Mouse (Mus musculus) liver, postnatal 0 days (tissue): ENCODE measurements around the gene Rassf8. TPM values are rescaled to one million over a fixed set of nuclear protein-coding genes. Genes with fewer than 3 reads are reported as not detected.

ENCODE experiments used
- ATAC-seq: fragments of 200-750 bp; cut with Nextera tagmentation; 2 replicates; pipeline ENCODE4 v1.8.0; 2017; ENCODE audit warnings: mild to moderate bottlenecking, moderate library complexity
- DNase-seq: peaks from one replicate; pipeline ENCODE4 v3.0.0-alpha.2; 2016
- H3K27ac ChIP-seq: fragments of 300-500 bp; sonication (generic); 2 replicates; pipeline ENCODE4 v1.5.1; 2014; ENCODE audit warnings: antibody characterized with exemption, moderate library complexity, mild to moderate bottlenecking, low read depth
- H3K27me3 ChIP-seq: fragments of 300-500 bp; sonication (generic); 2 replicates; pipeline ENCODE4 v1.6.1; 2014; ENCODE audit warnings: low read length, control low read depth, mixed read lengths; ENCODE audit not compliant: insufficient read depth
- H3K36me3 ChIP-seq: fragments of 300-500 bp; sonication (generic); replicated peaks from 2 replicates; pipeline ENCODE4 v1.6.1; 2014; ENCODE audit warnings: mild to moderate bottlenecking, control low read depth, low read length, moderate library complexity, mixed read lengths; ENCODE audit not compliant: insufficient read depth
- H3K4me1 ChIP-seq: fragments of 300-500 bp; sonication (generic); 2 replicates; pipeline ENCODE4 v1.6.1; 2014; ENCODE audit warnings: antibody characterized with exemption, mild to moderate bottlenecking, control low read depth; ENCODE audit not compliant: insufficient read depth
- H3K4me2 ChIP-seq: fragments of 300-500 bp; sonication (generic); 2 replicates; pipeline ENCODE4 v1.6.1; 2014; ENCODE audit warnings: low read depth, mild to moderate bottlenecking, low read length, moderate library complexity, mixed read lengths
- H3K4me3 ChIP-seq: fragments of 300-500 bp; sonication (generic); 2 replicates; pipeline ENCODE4 v1.5.1; 2014; ENCODE audit warnings: low read depth, low read length
- H3K9ac ChIP-seq: fragments of 300-500 bp; sonication (generic); replicated peaks from 2 replicates; pipeline ENCODE4 v1.6.1; 2014; ENCODE audit warnings: mild to moderate bottlenecking, moderate library complexity
- H3K9me3 ChIP-seq: fragments of 300-500 bp; sonication (generic); 2 replicates; pipeline ENCODE4 v1.6.1; 2016; ENCODE audit warnings: mild to moderate bottlenecking, control low read depth, low read length, mixed read lengths
- CTCF ChIP-seq: sonication (generic); IDR thresholded peaks from 2 replicates; pipeline ENCODE4 v1.5.1; 2016; ENCODE audit warnings: antibody characterized with exemption, low read depth
- EP300 ChIP-seq: IDR thresholded peaks from 2 replicates; pipeline ENCODE4 v1.6.1; 2016; ENCODE audit warnings: antibody characterized with exemption, low read depth, mild to moderate bottlenecking
- WGBS: fragments of 180-500 bp; shearing (Covaris S2); extraction: QIAGEN DNeasy Blood & Tissue Kit; methylation state at CpG from one replicate; pipeline ENCODE4 v1.1.7; 2014; ENCODE audit not compliant: insufficient replicate concordance; 5-methylcytosine and 5-hydroxymethylcytosine counted together
- polyA plus RNA-seq: library from polyadenylated mRNA; unstranded; fragments of >200 nt; fragmentation: Nextera tagmentation; extraction: Ambion mirVana; gene quantifications from 2 replicates; pipeline ENCODE4 v1.2.1, GENCODE M21; 2015

Rassf8 gene
- polyA plus RNA-seq, 1 experiment from 2014 or later, result 4.9 TPM

DNA sequence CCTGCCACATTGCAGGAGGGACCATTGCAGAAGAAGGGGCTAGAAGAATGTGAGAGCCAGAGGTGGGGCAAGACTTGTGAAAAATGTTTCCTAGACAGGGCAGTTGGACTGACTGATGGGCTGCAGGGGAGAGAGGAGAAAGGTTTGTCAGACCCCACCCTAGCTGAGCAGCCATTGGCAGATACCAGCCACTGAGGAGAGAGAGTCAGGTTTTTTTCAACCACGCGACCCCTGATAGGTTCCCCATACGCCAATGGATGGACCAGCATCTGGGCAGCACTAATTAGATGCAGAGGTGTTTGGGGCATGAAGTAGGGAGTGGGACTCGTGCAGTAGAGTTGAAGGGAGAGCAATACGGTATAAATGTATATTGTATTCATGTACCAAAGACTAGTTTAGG, 13.7 kb upstream of the Rassf8 start:
- Histone ChIP-seq H3K9ac (no peak overlapping the region), H3K4me2 (no peak overlapping the region), H3K4me1 (no peaks in the 10 kb centered on the region), H3K27me3 (no peaks in the 10 kb centered on the region), H3K4me3 (no peak overlapping the region), H3K9me3 (no peaks in the 10 kb centered on the region), H3K27ac (no peak overlapping the region), H3K36me3 (no peaks in the 10 kb centered on the region)
- ATAC-seq (no peak), DNase-seq (no peak)
- WGBS, result 67% methylated on average over 5 of the region's 5 CpGs
- TF ChIP-seq CTCF (no peak), EP300 (no peak)

GRCm38 (mm10) chr6:145733276-145733675, 13.3 kb upstream of the Rassf8 start:
- TF ChIP-seq EP300, result no peak
- TF ChIP-seq CTCF, result no peak
- Histone ChIP-seq H3K9me3 (no peaks in the 10 kb centered on the region), H3K4me2 (no peak overlapping the region), H3K36me3 (no peaks in the 10 kb centered on the region), H3K27me3 (no peaks in the 10 kb centered on the region), H3K4me1 (no peaks in the 10 kb centered on the region), H3K4me3 (no peak overlapping the region), H3K27ac (no peak overlapping the region), H3K9ac (no peak overlapping the region)
- DNase-seq, result no peak
- 70% methylated on average over 4 of the region's 4 CpGs for WGBS
- ATAC-seq, result no peak

DNA sequence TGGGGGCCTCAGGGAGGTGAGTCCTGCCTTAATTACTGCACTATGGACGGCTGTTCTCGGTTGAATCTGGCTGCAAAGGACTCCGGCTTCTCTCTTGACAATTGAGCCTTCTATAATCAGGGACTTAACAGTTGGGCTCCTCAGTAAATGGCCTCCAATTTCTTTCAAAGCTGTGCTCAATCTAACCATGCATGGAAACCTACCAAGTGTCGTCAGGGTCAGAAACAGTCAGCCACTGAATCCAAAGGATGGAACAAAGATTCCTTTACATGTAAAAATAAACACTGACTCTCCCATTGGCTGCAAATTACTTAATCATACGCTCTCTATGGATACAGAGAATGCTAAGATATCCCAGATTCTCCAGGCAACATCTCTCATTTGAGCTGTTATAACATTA, 12.6 kb upstream of the Rassf8 start:
- ATAC-seq (no peak), DNase-seq (no peak)
- no peaks in the 10 kb centered on the region for H3K4me1 ChIP-seq
- H3K9me3 ChIP-seq, result no peaks in the 10 kb centered on the region
- no peak overlapping the region for H3K27ac ChIP-seq
- no peaks in the 10 kb centered on the region for H3K36me3 ChIP-seq
- 78% methylated on average over 5 of the region's 5 CpGs for WGBS
- no peak overlapping the region for H3K4me2 ChIP-seq
- H3K9ac ChIP-seq, result no peak overlapping the region
- no peak overlapping the region for H3K4me3 ChIP-seq
- H3K27me3 ChIP-seq, result no peaks in the 10 kb centered on the region
- TF ChIP-seq EP300, result no peak
- TF ChIP-seq CTCF, result no peak

DNA sequence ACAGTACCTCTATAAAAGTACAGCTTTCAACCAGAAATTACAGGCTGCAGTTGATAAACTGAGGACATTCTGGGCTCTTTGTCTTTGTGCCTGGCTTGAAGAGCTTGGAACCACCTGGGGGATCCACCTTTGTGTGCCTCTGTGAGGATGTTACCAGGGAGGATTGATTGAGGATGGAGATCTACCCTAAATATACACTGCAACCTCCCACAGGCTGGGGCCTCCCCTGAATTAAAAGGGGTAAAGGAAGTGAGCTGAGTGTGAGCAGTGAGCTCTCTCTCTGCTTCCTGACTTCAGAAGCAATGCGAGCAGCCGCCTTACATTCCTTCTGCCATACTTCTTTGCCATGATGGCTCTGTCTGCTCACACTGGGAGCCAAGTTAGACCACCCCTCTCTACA, 10.4 kb upstream of the Rassf8 start:
- H3K4me1 ChIP-seq, result no peaks in the 10 kb centered on the region
- H3K27ac ChIP-seq, result no peak overlapping the region
- no peaks in the 10 kb centered on the region for H3K27me3 ChIP-seq
- no peaks in the 10 kb centered on the region for H3K36me3 ChIP-seq
- WGBS, result 60% methylated on average over 2 of the region's 2 CpGs
- no peak overlapping the region for H3K9ac ChIP-seq
- ATAC-seq (no peak), DNase-seq (no peak)
- H3K9me3 ChIP-seq, result no peaks in the 10 kb centered on the region
- no peak overlapping the region for H3K4me3 ChIP-seq
- TF ChIP-seq EP300 (no peak), CTCF (no peak)
- no peak overlapping the region for H3K4me2 ChIP-seq

DNA sequence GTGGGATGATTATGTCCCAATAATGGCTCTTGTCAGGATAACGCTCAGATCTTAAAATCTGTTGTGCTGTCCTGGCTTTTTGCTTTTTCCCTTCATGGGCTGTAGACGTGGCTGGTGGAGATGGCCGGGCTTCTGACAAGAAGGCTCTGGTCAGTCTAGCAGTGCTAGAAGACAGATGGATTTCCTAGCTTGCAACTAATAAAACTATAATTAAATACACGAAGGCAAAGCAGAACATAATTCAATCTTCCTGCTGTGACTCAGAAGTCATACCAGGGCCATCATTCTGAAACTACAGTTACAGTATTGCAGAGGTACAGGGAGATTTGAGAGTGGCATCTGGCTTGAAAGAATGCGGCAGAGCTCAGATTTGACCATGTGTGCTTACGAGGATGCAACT, 7.3 kb upstream of the Rassf8 start:
- Histone ChIP-seq H3K9me3 (no peaks in the 10 kb centered on the region), H3K4me2 (no peak overlapping the region), H3K4me3 (no peak overlapping the region), H3K36me3 (no peaks in the 10 kb centered on the region), H3K27me3 (no peaks in the 10 kb centered on the region), H3K27ac (no peak overlapping the region), H3K4me1 (no peaks in the 10 kb centered on the region), H3K9ac (no peak overlapping the region)
- 80% methylated on average over 6 of the region's 6 CpGs for WGBS
- DNase-seq (no peak), ATAC-seq (no peak)
- TF ChIP-seq CTCF (no peak), EP300 (no peak)

DNA sequence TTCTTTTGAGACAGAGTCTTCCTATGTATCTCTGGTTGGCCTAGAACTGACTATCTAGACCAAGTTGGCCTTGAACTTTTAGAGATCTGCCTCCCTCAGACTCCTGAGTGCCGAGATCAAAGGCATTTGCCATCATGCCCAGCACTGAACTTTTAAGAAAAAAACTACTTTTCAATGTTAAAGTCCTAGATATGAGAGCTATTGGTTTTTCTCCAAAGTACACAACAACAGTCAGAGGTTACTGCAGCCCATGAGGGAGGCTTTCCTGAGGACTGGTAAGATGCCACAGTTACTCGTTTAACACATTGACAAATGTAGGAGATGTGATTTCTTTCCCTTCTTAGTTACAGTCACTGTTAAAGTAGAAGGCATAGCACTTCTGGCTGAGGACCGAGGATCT, 6.5 kb upstream of the Rassf8 start:
- no peaks in the 10 kb centered on the region for H3K27me3 ChIP-seq
- no peak overlapping the region for H3K4me3 ChIP-seq
- H3K4me2 ChIP-seq, result no peak overlapping the region
- H3K9ac ChIP-seq, result no peak overlapping the region
- H3K36me3 ChIP-seq, result no peaks in the 10 kb centered on the region
- 63% methylated on average over 3 of the region's 3 CpGs for WGBS
- no peak overlapping the region for H3K27ac ChIP-seq
- no peaks in the 10 kb centered on the region for H3K9me3 ChIP-seq
- ATAC-seq (no peak), DNase-seq (no peak)
- no peaks in the 10 kb centered on the region for H3K4me1 ChIP-seq
- TF ChIP-seq CTCF (no peak), EP300 (no peak)

GRCm38 (mm10) chr6:145745291-145745690, 1.3 kb upstream of the Rassf8 start:
- H3K4me1 ChIP-seq, result no peaks in the 10 kb centered on the region
- no peaks in the 10 kb centered on the region for H3K36me3 ChIP-seq
- ATAC-seq (no peak), DNase-seq (no peak)
- H3K27ac ChIP-seq, result no peak overlapping the region
- TF ChIP-seq EP300, result no peak
- no peak for TF ChIP-seq CTCF
- WGBS, result 36% methylated on average over 3 of the region's 3 CpGs
- no peaks in the 10 kb centered on the region for H3K9me3 ChIP-seq
- H3K4me2 ChIP-seq, result no peak overlapping the region
- peaks cover 5% of the 10 kb centered on the region for H3K27me3 ChIP-seq
- no peak overlapping the region for H3K4me3 ChIP-seq
- H3K9ac ChIP-seq, result no peak overlapping the region
